Mouse (Mus musculus): ENCODE measurements around the gene Ripor3. TPM values are rescaled to one million over a fixed set of nuclear protein-coding genes. Genes with fewer than 3 reads are reported as not detected.

Ripor3 gene
- polyA plus RNA-seq, 1 experiment: 5.3 TPM

DNA sequence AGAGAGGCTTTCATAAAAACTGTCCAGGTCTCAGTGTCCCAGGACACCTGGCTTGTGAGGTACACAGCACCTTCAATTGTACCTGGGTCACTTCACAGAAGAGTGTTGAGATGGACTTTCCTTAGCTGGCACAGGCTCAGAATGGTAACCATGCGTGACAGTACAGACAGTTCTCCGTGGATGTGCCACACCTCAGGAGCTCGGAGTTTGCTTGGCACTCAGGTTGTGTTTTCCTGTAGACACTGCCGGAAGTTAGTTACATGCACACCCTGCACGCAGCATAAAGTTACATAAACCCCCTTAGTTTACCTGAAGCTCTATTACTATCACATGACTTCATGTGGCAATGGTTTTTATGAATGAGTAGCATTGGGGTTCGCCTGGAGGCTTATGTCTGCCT is 59.7 kb downstream of the Ripor3 start:
- Histone ChIP-seq H3K36me3 (ENCODE audit: control insufficient read depth, insufficient read depth, low read length) (peaks cover 3% of the 10 kb centered on the region; the same call in 1 of the 2 replicates), H3K4me1 (ENCODE audit: control insufficient read depth, insufficient read depth, insufficient read length, low read length) (peaks cover 40% of the 10 kb centered on the region; the same call in 1 of the 2 replicates), H3K27ac (ENCODE audit: insufficient read depth, low read depth, low read length) (no peak overlapping the region), H3K4me3 (ENCODE audit: low read depth, low read length) (no peak overlapping the region), H3K27me3 (ENCODE audit: control insufficient read depth, insufficient read depth, low read length) (no peaks in the 10 kb centered on the region)
- WGBS: 62% methylated on average over 6 of the region's 6 CpGs
- TF ChIP-seq POLR2A (IDR thresholded peaks at IDR 0.05; ENCODE audit: low read depth, low read length) (no peak), CTCF (IDR thresholded peaks at IDR 0.05; ENCODE audit: extremely low read depth, insufficient read length, insufficient replicate concordance, low read depth, low read length) (no peak)

DNA sequence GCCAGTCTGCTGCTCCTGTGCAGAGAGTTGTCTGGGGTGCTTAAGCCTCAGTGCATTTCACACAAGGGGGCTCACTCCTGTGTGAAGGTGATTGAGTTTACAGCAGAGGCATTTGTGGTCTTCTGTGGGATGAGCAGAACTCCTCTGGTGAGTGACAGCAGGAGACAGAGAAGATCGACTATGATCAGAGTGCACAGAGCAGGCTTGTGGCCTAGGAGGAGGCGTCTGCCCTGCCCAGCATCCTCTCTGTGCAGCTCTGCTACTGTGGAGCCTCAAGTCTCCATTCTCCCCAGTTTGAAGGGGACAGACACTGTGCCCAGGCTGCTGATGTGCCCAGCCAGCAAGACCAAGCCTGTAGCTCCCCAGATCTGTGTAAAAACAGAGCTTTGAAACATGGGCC is 60.6 kb downstream of the Ripor3 start:
- WGBS: 71% methylated on average over 2 of the region's 2 CpGs
- H3K4me1 ChIP-seq (ENCODE audit: control insufficient read depth, insufficient read depth, insufficient read length, low read length): peaks cover 43% of the 10 kb centered on the region

DNA sequence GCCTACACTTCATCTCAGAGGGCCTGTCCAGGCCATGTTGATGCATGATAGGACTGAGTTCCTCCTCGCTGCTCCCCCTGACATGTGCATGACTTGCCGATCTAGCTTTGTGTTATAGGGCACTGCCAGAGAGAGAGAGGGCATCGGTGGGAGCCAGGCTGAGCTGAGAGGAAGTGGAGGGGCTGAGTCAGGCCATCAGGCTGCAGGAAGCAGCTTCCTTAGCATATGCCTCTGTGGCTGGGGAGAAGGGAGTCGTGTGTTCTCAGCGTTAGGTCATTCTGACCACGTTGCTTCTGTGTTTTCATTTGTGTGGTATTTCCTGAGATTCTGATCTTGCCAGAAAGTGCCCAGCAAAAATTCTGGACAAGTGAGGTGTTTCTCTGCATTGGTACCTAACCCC is 61.2 kb downstream of the Ripor3 start:
- WGBS: 66% methylated on average over 6 of the region's 6 CpGs
- Histone ChIP-seq H3K4me1 (ENCODE audit: control insufficient read depth, insufficient read depth, insufficient read length, low read length) (peaks cover 43% of the 10 kb centered on the region), H3K27ac (ENCODE audit: insufficient read depth, low read depth, low read length) (peak overlapping the region; percentile 14; the same call in 1 of the 2 replicates), H3K36me3 (ENCODE audit: control insufficient read depth, insufficient read depth, low read length) (no peaks in the 10 kb centered on the region), H3K27me3 (ENCODE audit: control insufficient read depth, insufficient read depth, low read length) (no peaks in the 10 kb centered on the region), H3K4me3 (ENCODE audit: low read depth, low read length) (no peak overlapping the region)
- TF ChIP-seq POLR2A (IDR thresholded peaks at IDR 0.05; ENCODE audit: low read depth, low read length) (no peak), CTCF (IDR thresholded peaks at IDR 0.05; ENCODE audit: extremely low read depth, insufficient read length, insufficient replicate concordance, low read depth, low read length) (no peak)

More for the DNA sequence above, 60.6 kb downstream of the Ripor3 start:
- H3K27ac ChIP-seq (ENCODE audit: insufficient read depth, low read depth, low read length): peak overlapping the region; percentile 14; the same call in 1 of the 2 replicates
- no peaks in the 10 kb centered on the region for H3K27me3 ChIP-seq (ENCODE audit: control insufficient read depth, insufficient read depth, low read length)
- TF ChIP-seq POLR2A (IDR thresholded peaks at IDR 0.05; ENCODE audit: low read depth, low read length): no peak
- TF ChIP-seq CTCF (IDR thresholded peaks at IDR 0.05; ENCODE audit: extremely low read depth, insufficient read length, insufficient replicate concordance, low read depth, low read length): no peak
- H3K36me3 ChIP-seq (ENCODE audit: control insufficient read depth, insufficient read depth, low read length): peaks cover 2% of the 10 kb centered on the region; the same call in 1 of the 2 replicates
- H3K4me3 ChIP-seq (ENCODE audit: low read depth, low read length): no peak overlapping the region

DNA sequence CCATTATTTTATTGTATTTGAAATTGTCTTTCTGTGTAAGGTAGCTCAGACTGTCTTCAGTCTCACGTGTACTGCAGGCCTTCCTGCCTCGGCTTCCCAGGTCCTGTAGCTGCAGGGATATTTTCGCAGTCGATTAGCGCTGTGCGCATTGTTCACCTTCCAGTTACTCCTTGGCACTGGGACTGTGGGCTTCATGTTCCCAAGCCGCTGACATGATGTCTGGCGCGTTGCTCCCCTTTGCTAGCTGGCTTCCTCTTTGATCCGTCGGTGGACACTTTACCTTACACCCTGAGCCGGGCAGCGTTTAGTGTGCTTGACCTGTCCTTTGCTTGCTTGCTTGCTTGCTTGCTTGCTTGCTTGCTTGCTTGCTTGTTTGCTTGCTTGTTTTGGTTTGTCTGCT is 61.9 kb downstream of the Ripor3 start:
- peaks cover 44% of the 10 kb centered on the region for H3K4me1 ChIP-seq (ENCODE audit: control insufficient read depth, insufficient read depth, insufficient read length, low read length)
- H3K4me3 ChIP-seq (ENCODE audit: low read depth, low read length): no peak overlapping the region
- H3K36me3 ChIP-seq (ENCODE audit: control insufficient read depth, insufficient read depth, low read length): no peaks in the 10 kb centered on the region
- TF ChIP-seq CTCF (IDR thresholded peaks at IDR 0.05; ENCODE audit: extremely low read depth, insufficient read length, insufficient replicate concordance, low read depth, low read length) (no peak), POLR2A (IDR thresholded peaks at IDR 0.05; ENCODE audit: low read depth, low read length) (no peak)
- H3K27me3 ChIP-seq (ENCODE audit: control insufficient read depth, insufficient read depth, low read length): no peaks in the 10 kb centered on the region
- 91% methylated on average over 13 of the region's 13 CpGs for WGBS
- H3K27ac ChIP-seq (ENCODE audit: insufficient read depth, low read depth, low read length): no peak overlapping the region

DNA sequence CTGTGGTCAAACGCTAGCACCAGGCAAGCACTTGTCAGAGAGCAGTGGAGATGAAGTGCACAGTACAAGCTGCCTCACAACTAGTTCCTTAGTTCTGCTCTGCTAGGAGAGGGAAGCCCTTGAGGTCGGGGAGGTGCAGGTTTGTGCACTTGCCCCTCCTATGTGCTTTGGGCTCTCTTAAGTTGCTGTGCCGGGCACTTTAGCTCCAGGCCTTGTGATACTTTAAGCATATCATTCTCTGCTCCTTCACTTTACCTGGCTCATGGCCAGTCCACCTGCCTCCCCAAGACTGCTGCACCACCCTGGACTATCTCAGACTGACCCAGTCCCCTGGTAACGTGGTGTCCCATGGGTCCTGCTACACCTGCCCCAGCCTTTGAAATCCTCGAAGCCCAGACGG is 62.4 kb downstream of the Ripor3 start:
- no peak overlapping the region for H3K27ac ChIP-seq (ENCODE audit: insufficient read depth, low read depth, low read length)
- H3K27me3 ChIP-seq (ENCODE audit: control insufficient read depth, insufficient read depth, low read length): no peaks in the 10 kb centered on the region
- H3K36me3 ChIP-seq (ENCODE audit: control insufficient read depth, insufficient read depth, low read length): no peaks in the 10 kb centered on the region
- WGBS: 49% methylated on average over 6 of the region's 6 CpGs
- peaks cover 49% of the 10 kb centered on the region for H3K4me1 ChIP-seq (ENCODE audit: control insufficient read depth, insufficient read depth, insufficient read length, low read length)
- TF ChIP-seq CTCF (IDR thresholded peaks at IDR 0.05; ENCODE audit: extremely low read depth, insufficient read length, insufficient replicate concordance, low read depth, low read length) (no peak), POLR2A (IDR thresholded peaks at IDR 0.05; ENCODE audit: low read depth, low read length) (no peak)
- H3K4me3 ChIP-seq (ENCODE audit: low read depth, low read length): no peak overlapping the region

DNA sequence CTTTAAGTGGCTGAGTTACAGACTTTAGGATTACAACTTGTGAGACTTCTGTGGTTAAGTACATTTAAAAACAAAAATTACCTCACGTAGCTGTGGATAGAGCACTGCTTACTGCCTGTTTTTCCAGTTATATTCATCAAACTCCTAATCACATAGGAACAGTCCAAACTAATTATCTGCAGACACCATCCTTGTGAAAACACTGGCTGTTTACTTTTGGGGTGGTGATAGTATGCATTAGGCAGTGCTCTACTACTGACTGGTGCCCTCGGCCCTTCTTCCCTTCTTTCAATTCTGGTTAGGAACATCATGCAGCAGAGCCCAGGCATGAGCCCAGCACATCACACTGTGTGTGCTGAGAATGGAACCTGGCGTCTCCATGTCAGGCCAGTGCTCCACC is 63.2 kb downstream of the Ripor3 start:
- TF ChIP-seq CTCF (IDR thresholded peaks at IDR 0.05; ENCODE audit: extremely low read depth, insufficient read length, insufficient replicate concordance, low read depth, low read length) (no peak), POLR2A (IDR thresholded peaks at IDR 0.05; ENCODE audit: low read depth, low read length) (no peak)
- Histone ChIP-seq H3K4me3 (ENCODE audit: low read depth, low read length) (no peak overlapping the region), H3K4me1 (ENCODE audit: control insufficient read depth, insufficient read depth, insufficient read length, low read length) (peaks cover 56% of the 10 kb centered on the region), H3K27ac (ENCODE audit: insufficient read depth, low read depth, low read length) (no peak overlapping the region), H3K27me3 (ENCODE audit: control insufficient read depth, insufficient read depth, low read length) (no peaks in the 10 kb centered on the region), H3K36me3 (ENCODE audit: control insufficient read depth, insufficient read depth, low read length) (no peaks in the 10 kb centered on the region)
- 34% methylated on average over 3 of the region's 3 CpGs for WGBS

DNA sequence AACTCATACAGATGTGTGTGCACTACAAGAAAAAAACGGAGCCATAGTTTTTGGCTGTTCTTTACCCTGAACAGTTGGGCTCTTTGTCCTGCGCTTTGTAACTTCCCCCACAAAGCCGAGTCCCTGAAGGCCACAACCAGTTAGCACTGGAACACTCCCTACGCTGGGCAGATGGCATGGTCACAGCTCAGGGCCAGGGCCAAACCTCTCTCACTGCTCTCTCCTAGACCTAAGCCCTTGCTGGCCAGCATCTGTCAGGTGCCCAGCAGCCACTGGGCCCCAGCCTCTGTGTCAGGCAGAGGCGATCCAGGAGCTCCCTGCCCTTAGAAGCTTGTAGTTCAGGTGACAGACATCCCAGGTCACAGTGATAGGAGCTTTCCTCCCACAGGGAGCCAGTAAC is 65.0 kb downstream of the Ripor3 start:
- Histone ChIP-seq H3K27ac (ENCODE audit: insufficient read depth, low read depth, low read length) (no peak overlapping the region), H3K4me1 (ENCODE audit: control insufficient read depth, insufficient read depth, insufficient read length, low read length) (peaks cover 58% of the 10 kb centered on the region), H3K36me3 (ENCODE audit: control insufficient read depth, insufficient read depth, low read length) (no peaks in the 10 kb centered on the region), H3K4me3 (ENCODE audit: low read depth, low read length) (no peak overlapping the region), H3K27me3 (ENCODE audit: control insufficient read depth, insufficient read depth, low read length) (no peaks in the 10 kb centered on the region)
- TF ChIP-seq CTCF (IDR thresholded peaks at IDR 0.05; ENCODE audit: extremely low read depth, insufficient read length, insufficient replicate concordance, low read depth, low read length) (no peak), POLR2A (IDR thresholded peaks at IDR 0.05; ENCODE audit: low read depth, low read length) (no peak)
- 89% methylated on average over 5 of the region's 5 CpGs for WGBS
